In the genomic region with DNA sequence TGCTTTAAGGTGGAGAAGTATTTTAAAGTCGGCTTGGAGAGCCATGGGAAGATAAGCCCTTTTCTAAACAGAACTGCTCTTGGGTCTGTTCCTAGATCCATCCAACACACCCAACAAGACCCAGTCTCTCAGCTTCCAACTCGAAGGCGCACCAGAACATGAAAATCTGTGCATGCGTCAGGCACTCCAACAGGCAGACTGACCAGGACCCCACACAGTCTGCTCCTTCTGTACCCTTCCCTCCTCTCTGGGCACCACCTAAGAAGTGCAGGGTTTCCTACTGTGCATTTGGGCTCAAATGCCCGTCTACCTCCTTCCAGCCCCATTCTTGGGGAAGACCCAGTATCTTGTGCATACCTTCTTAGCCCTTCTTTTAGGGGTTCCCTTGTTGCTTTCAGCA, we compare ENCODE assay signal across 9 mouse cellular contexts. TPM values are rescaled to one million over a fixed set of nuclear protein-coding genes. Genes with fewer than 3 reads are reported as not detected.
DNase-seq lines count a peak whose midpoint lies in the region; ATAC-seq and TF ChIP-seq lines count a peak whose summit lies in the region.
"Had no signal": no experiment of that assay in that cellular context is flagged by ENCODE, and none has a peak within 500 bp of the region (broad histone marks: within the 10 kb centered on the region; RNA-seq: fewer than 3 reads in every experiment).

No protein-coding gene starts in this region.

- H3K9ac ChIP-seq in hindbrain, embryonic 12.5 days = peak overlapping the region; percentile 76
- peak overlapping the region; percentile 80 for H3K9ac ChIP-seq in midbrain, embryonic 14.5 days (replicated peaks; ENCODE audit: low read length)

- no peak for DNase-seq in kidney, adult 2 months
- no peak for DNase-seq in kidney, adult 8-10 months
- DNase-seq in midbrain, embryonic 14.5 days = no peak
- no peak for DNase-seq in adrenal gland, postnatal 10 days
- DNase-seq in left cerebral cortex, adult 18-20 months (ENCODE audit: low spot score in 2 of 2) = no peak
- DNase-seq in layer of hippocampus, postnatal 36 days = no peak

- H3K4me1 ChIP-seq in kidney, adult 2 months (ENCODE audit: control insufficient read depth, insufficient read depth, low read length) = peaks cover 17% of the 10 kb centered on the region
- H3K4me1 ChIP-seq in cortical plate, adult 2 months (ENCODE audit: control insufficient read depth, insufficient read depth, low read length) = peaks cover 11% of the 10 kb centered on the region
- H3K4me1 ChIP-seq in hindbrain, embryonic 12.5 days = peaks cover 80% of the 10 kb centered on the region
- peaks cover 56% of the 10 kb centered on the region for H3K4me1 ChIP-seq in midbrain, embryonic 14.5 days (ENCODE audit: control insufficient read depth, insufficient read depth, low read length)

- H3K9me3 ChIP-seq in hindbrain, embryonic 12.5 days (replicated peaks) = no peaks in the 10 kb centered on the region
- H3K9me3 ChIP-seq in midbrain, embryonic 14.5 days (ENCODE audit: control insufficient read depth, low read length) = no peaks in the 10 kb centered on the region

- H3K27me3 ChIP-seq in kidney, adult 2 months (replicated peaks; ENCODE audit: control insufficient read depth, insufficient read depth, low read length) = no peaks in the 10 kb centered on the region
- no peaks in the 10 kb centered on the region for H3K27me3 ChIP-seq in hindbrain, embryonic 12.5 days
- no peaks in the 10 kb centered on the region for H3K27me3 ChIP-seq in midbrain, embryonic 14.5 days (ENCODE audit: control insufficient read depth, insufficient read depth, low read length)

- no peaks in the 10 kb centered on the region for H3K36me3 ChIP-seq in kidney, adult 2 months (ENCODE audit: control insufficient read depth, insufficient read depth, low read length)
- peaks cover 29% of the 10 kb centered on the region for H3K36me3 ChIP-seq in hindbrain, embryonic 12.5 days
- H3K36me3 ChIP-seq in midbrain, embryonic 14.5 days (ENCODE audit: control insufficient read depth, insufficient read depth, low read length) = peaks cover 35% of the 10 kb centered on the region

- WGBS in kidney, adult 2 months = 48% methylated on average over 5 of the region's 5 CpGs
- WGBS in hindbrain, embryonic 12.5 days = 42% methylated on average over 5 of the region's 5 CpGs
- WGBS in midbrain, embryonic 14.5 days = 25% methylated on average over 5 of the region's 5 CpGs

- H3K4me2 ChIP-seq in hindbrain, embryonic 12.5 days (replicated peaks) = peak overlapping the region; percentile 84
- H3K4me2 ChIP-seq in midbrain, embryonic 14.5 days (ENCODE audit: low read length) = peak overlapping the region; percentile 84

- peak overlapping the region; percentile 36; the same call in 1 of the 2 replicates for H3K4me3 ChIP-seq in kidney, adult 2 months (ENCODE audit: insufficient read depth, low read depth, low read length)
- peak overlapping the region; percentile 85 for H3K4me3 ChIP-seq in cortical plate, adult 2 months (ENCODE audit: insufficient read depth, low read length)
- peak overlapping the region; percentile 48 for H3K4me3 ChIP-seq in hindbrain, embryonic 12.5 days
- H3K4me3 ChIP-seq in midbrain, embryonic 14.5 days (replicated peaks; ENCODE audit: low read depth, low read length) = peak overlapping the region; percentile 45

- no peak for TF ChIP-seq POLR2A in kidney, adult 2 months (IDR thresholded peaks at IDR 0.05; ENCODE audit: low read depth, low read length)
- TF ChIP-seq POLR2A in cortical plate, adult 2 months (IDR thresholded peaks at IDR 0.05; ENCODE audit: extremely low read depth, insufficient read depth, low read length) = no peak

- ATAC-seq in hindbrain, embryonic 12.5 days (ENCODE audit: low FRiP score) = no peak
- ATAC-seq in midbrain, embryonic 14.5 days (ENCODE audit: low FRiP score, low TSS enrichment) = no peak

- H3K27ac ChIP-seq in kidney, adult 2 months (ENCODE audit: insufficient read depth, low read depth, low read length) = no peak overlapping the region
- H3K27ac ChIP-seq in cortical plate, adult 2 months (ENCODE audit: insufficient read depth, low read length) = peak overlapping the region; percentile 76
- peak overlapping the region; percentile 92 for H3K27ac ChIP-seq in hindbrain, embryonic 12.5 days
- peak overlapping the region; percentile 80 for H3K27ac ChIP-seq in midbrain, embryonic 14.5 days (replicated peaks; ENCODE audit: low read depth, low read length)

- no peak for TF ChIP-seq CTCF in kidney, adult 2 months (conservative IDR thresholded peaks at IDR 0.05; ENCODE audit: insufficient read depth, insufficient read length, low read depth, low read length)
- no peak for TF ChIP-seq CTCF in cortical plate, adult 2 months (IDR thresholded peaks at IDR 0.05; ENCODE audit: extremely low read depth, insufficient read depth, low read length)

RNA-seq across cellular contexts. Expression of a gene that starts 0.4 kb away (rescaled TPM):
- polyA plus RNA-seq in kidney, adult 2 months (2012; rRNA removed) = 21.2 and 28.9 TPM in 2 replicates
- polyA plus RNA-seq in cortical plate, adult 2 months (2012; rRNA removed) = 97.1 and 109 TPM in 2 replicates
- 63.8 and 69.6 TPM in 2 replicates for polyA plus RNA-seq in hindbrain, embryonic 12.5 days (2016; fragmentation: Nextera tagmentation; extraction: Ambion mirVana)
- 53.4 and 64.6 TPM in 2 replicates for polyA plus RNA-seq in midbrain, embryonic 14.5 days (2014; fragmentation: Nextera tagmentation; extraction: Ambion mirVana)
- total RNA-seq in adrenal gland, postnatal 10 days (2021) = 10 to 100 TPM; 17.7 to 22.5 TPM
- 10 to 100 TPM; 45.7 to 55.3 TPM for total RNA-seq in left cerebral cortex, adult 18-20 months (2021)
- 10 to 100 TPM; 68.6 to 82.2 TPM for total RNA-seq in layer of hippocampus, postnatal 36 days (2021)

RNA-seq across cellular contexts. Expression of a gene that starts 0.5 kb away (rescaled TPM):
- polyA plus RNA-seq in kidney, adult 2 months (2012; rRNA removed) = 3.6 and 4.6 TPM in 2 replicates
- 371 and 405 TPM in 2 replicates for polyA plus RNA-seq in cortical plate, adult 2 months (2012; rRNA removed)
- polyA plus RNA-seq in hindbrain, embryonic 12.5 days (2016; fragmentation: Nextera tagmentation; extraction: Ambion mirVana) = 7.1 and 9.6 TPM in 2 replicates
- 21.8 and 28.9 TPM in 2 replicates for polyA plus RNA-seq in midbrain, embryonic 14.5 days (2014; fragmentation: Nextera tagmentation; extraction: Ambion mirVana)
- 1 to 10 TPM; 3.1 to 5.8 TPM for total RNA-seq in adrenal gland, postnatal 10 days (2021)
- total RNA-seq in left cerebral cortex, adult 18-20 months (2021) = 100 to 1,000 TPM; 202 to 211 TPM
- 100 to 1,000 TPM; 229 to 233 TPM for total RNA-seq in layer of hippocampus, postnatal 36 days (2021)

RNA-seq across cellular contexts. Expression of a gene that starts 3.3 kb away (rescaled TPM):
- polyA plus RNA-seq in kidney, adult 2 months (2012; rRNA removed) = 2.8 and 17.6 TPM in 2 replicates
- polyA plus RNA-seq in cortical plate, adult 2 months (2012; rRNA removed) = 41.1 and 50.4 TPM in 2 replicates
- polyA plus RNA-seq in hindbrain, embryonic 12.5 days (2016; fragmentation: Nextera tagmentation; extraction: Ambion mirVana) = 46.6 and 51.6 TPM in 2 replicates
- 21.2 and 38.3 TPM in 2 replicates for polyA plus RNA-seq in midbrain, embryonic 14.5 days (2014; fragmentation: Nextera tagmentation; extraction: Ambion mirVana)
- total RNA-seq in adrenal gland, postnatal 10 days (2021) = 10 to 100 TPM; 10.1 to 19.1 TPM
- 10 to 100 TPM; 18.7 to 35.6 TPM for total RNA-seq in left cerebral cortex, adult 18-20 months (2021)
- 10 to 100 TPM; 10.4 to 16.2 TPM for total RNA-seq in layer of hippocampus, postnatal 36 days (2021)

RNA-seq across cellular contexts. Expression of a gene that starts 4.2 kb away (rescaled TPM):
- polyA plus RNA-seq in kidney, adult 2 months (2012; rRNA removed) = 0.91 and 1.3 TPM in 2 replicates
- polyA plus RNA-seq in cortical plate, adult 2 months (2012; rRNA removed) = 1.8 and 2.2 TPM in 2 replicates
- polyA plus RNA-seq in hindbrain, embryonic 12.5 days (2016; fragmentation: Nextera tagmentation; extraction: Ambion mirVana) = 0.72 and 1.3 TPM in 2 replicates
- not detected in 2 replicates for polyA plus RNA-seq in midbrain, embryonic 14.5 days (2014; fragmentation: Nextera tagmentation; extraction: Ambion mirVana)
- total RNA-seq in adrenal gland, postnatal 10 days (2021) = not detected
- total RNA-seq in left cerebral cortex, adult 18-20 months (2021) = not detected
- under 1 TPM in 1 of 2 experiments, not detected in 1; 0.90 TPM for total RNA-seq in layer of hippocampus, postnatal 36 days (2021)
- total RNA-seq: gastrocnemius, postnatal 25 days had no signal

RNA-seq across cellular contexts. Expression of a gene that starts 6.1 kb away (rescaled TPM):
- 56.9 and 66.9 TPM in 2 replicates for polyA plus RNA-seq in kidney, adult 2 months (2012; rRNA removed)
- 8.0 and 8.2 TPM in 2 replicates for polyA plus RNA-seq in cortical plate, adult 2 months (2012; rRNA removed)
- polyA plus RNA-seq in hindbrain, embryonic 12.5 days (2016; fragmentation: Nextera tagmentation; extraction: Ambion mirVana) = 6.8 and 7.2 TPM in 2 replicates
- polyA plus RNA-seq in midbrain, embryonic 14.5 days (2014; fragmentation: Nextera tagmentation; extraction: Ambion mirVana) = 1.7 and 3.1 TPM in 2 replicates
- 10 to 100 TPM; 55.7 to 60.9 TPM for total RNA-seq in adrenal gland, postnatal 10 days (2021)
- total RNA-seq in left cerebral cortex, adult 18-20 months (2021) = 1 to 10 TPM; 8.6 to 9.5 TPM
- 1 to 10 TPM; 7.2 to 8.4 TPM for total RNA-seq in layer of hippocampus, postnatal 36 days (2021)

Comparison
In these comparisons a context has a peak if more than half of its experiments do, and no peak if none do; other contexts are left out.
1. RNA of a gene that starts 0.5 kb away (polyA plus RNA-seq): 371 to 405 TPM in cortical plate, adult 2 months; 21.8 to 28.9 TPM in midbrain, embryonic 14.5 days, 7.1 to 9.6 TPM in hindbrain, embryonic 12.5 days and 3.6 to 4.6 TPM in kidney, adult 2 months; every median in the first group is over 10 times any median in the second.
2. Peak in every context shown above with its lines, with median percentiles within 50 percentile points of each other: H3K4me3 ChIP-seq.